Mouse (Mus musculus) MEL (cell line): ENCODE results near the gene Olfr1132.

ENCODE experiments used
- CTCF ChIP-seq, 3 experiments: IDR thresholded peaks in 2 of 3; conservative IDR thresholded peaks in 1 of 3; 2 replicates each; pipeline ENCODE4 v1.5.1; 2011 to 2012; ENCODE audit warnings: low read length in 3 of 3, low read depth in 2 of 3, mild to moderate bottlenecking in 2 of 3, improper control_type of control experiment in 1 of 3, inconsistent platforms in 1 of 3, mixed read lengths in 1 of 3, moderate library complexity in 1 of 3; ENCODE audit not compliant: control insufficient read depth in 1 of 3, insufficient read depth in 1 of 3, poor library complexity in 1 of 3, severe bottlenecking in 1 of 3
- HCFC1 ChIP-seq: IDR thresholded peaks from 2 replicates; pipeline ENCODE4 v1.6.1; 2012; ENCODE audit warnings: low read depth, mild to moderate bottlenecking, inconsistent platforms, low read length, improper control_type of control experiment, moderate library complexity
- POLR2AphosphoS5 ChIP-seq: IDR thresholded peaks from 2 replicates; pipeline ENCODE4 v1.6.1; 2012; ENCODE audit warnings: low read depth, borderline replicate concordance, mild to moderate bottlenecking, inconsistent platforms, low read length, moderate library complexity, mixed read lengths
- ZKSCAN1 ChIP-seq: IDR thresholded peaks from 2 replicates; pipeline ENCODE4 v1.6.1; 2012; ENCODE audit warnings: low read depth, mild to moderate bottlenecking, inconsistent platforms, low read length, improper control_type of control experiment, moderate library complexity

DNA sequence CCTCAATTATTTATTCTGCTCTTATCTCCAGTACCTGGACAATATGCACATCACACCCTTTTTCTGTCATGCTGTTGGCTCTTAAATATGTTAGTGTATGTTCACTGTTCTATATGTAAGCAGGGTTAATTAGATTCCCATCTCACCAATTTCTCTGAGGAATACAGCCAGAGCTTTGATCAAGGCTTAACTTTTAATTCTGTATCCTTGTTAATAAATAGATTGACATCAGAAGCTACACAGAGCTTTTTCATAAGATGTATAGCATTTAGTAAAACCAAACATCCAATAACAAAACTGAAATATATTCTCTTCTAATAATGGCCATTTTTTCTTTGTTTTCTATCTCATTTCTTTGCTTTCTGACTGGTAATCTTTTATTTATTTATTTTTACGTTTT is 36.2 kb upstream of the Olfr1132 start, which contains the start of gene Olfr1135:
- TF ChIP-seq HCFC1 (no peak), POLR2AphosphoS5 (no peak), CTCF (IDR thresholded peaks at IDR 0.05 in 2 of 3, conservative IDR thresholded peaks at IDR 0.05 in 1 of 3; ENCODE audit: control insufficient read depth in 1 of 3, insufficient read depth in 1 of 3, low read depth in 2 of 3, low read length in 3 of 3, poor library complexity in 1 of 3, severe bottlenecking in 1 of 3) (no peak), ZKSCAN1 (no peak)
